Mouse (Mus musculus) lung, postnatal 0 days (tissue): ENCODE measurements around the gene Snx4. TPM values are rescaled to one million over a fixed set of nuclear protein-coding genes. Genes with fewer than 3 reads are reported as not detected.
A peak's percentile ranks its signal among the peaks of the same experiment; 100 is the strongest.

Experiments used
- ATAC-seq: fragments of 200-750 bp; cut with Nextera tagmentation; 2 replicates; pipeline ENCODE4 v1.8.0; 2017; ENCODE audit warnings: moderate library complexity
- DNase-seq: peaks from one replicate; pipeline ENCODE4 v3.0.0-alpha.2; 2016; ENCODE audit warnings: low spot score
- H3K27ac ChIP-seq: fragments of 300-500 bp; sonication (generic); 2 replicates; pipeline ENCODE4 v1.5.1; 2014; ENCODE audit warnings: antibody characterized with exemption, mild to moderate bottlenecking, low read length, mixed read lengths
- H3K27me3 ChIP-seq: fragments of 300-500 bp; sonication (generic); replicated peaks from 2 replicates; pipeline ENCODE4 v1.6.1; 2014; ENCODE audit warnings: low read length, mixed read lengths; ENCODE audit not compliant: insufficient read depth
- H3K36me3 ChIP-seq: fragments of 300-500 bp; sonication (generic); 2 replicates; pipeline ENCODE4 v1.6.1; 2014; ENCODE audit warnings: low read length, mixed read lengths; ENCODE audit not compliant: insufficient read depth
- H3K4me1 ChIP-seq: fragments of 300-500 bp; sonication (generic); 2 replicates; pipeline ENCODE4 v1.6.1; 2014; ENCODE audit warnings: antibody characterized with exemption, low read depth, low read length, mixed read lengths; ENCODE audit not compliant: insufficient read depth
- H3K4me2 ChIP-seq: fragments of 300-500 bp; sonication (generic); replicated peaks from 2 replicates; pipeline ENCODE4 v1.6.1; 2014; ENCODE audit warnings: low read depth, mild to moderate bottlenecking, low read length, moderate library complexity, mixed read lengths
- H3K4me3 ChIP-seq: fragments of 300-500 bp; sonication (generic); 2 replicates; pipeline ENCODE4 v1.5.1; 2014; ENCODE audit warnings: low read depth, low read length
- H3K9ac ChIP-seq: fragments of 300-500 bp; sonication (generic); replicated peaks from 2 replicates; pipeline ENCODE4 v1.6.1; 2014; ENCODE audit warnings: low read depth, mild to moderate bottlenecking
- H3K9me3 ChIP-seq: fragments of 300-500 bp; sonication (generic); 2 replicates; pipeline ENCODE4 v1.6.1; 2016; ENCODE audit warnings: low read length, mixed read lengths
- CTCF ChIP-seq: IDR thresholded peaks from 2 replicates; pipeline ENCODE4 v1.5.1; 2016; ENCODE audit warnings: antibody characterized with exemption, mild to moderate bottlenecking
- EP300 ChIP-seq: IDR thresholded peaks from 2 replicates; pipeline ENCODE4 v1.6.1; 2016; ENCODE audit warnings: antibody characterized with exemption, mild to moderate bottlenecking, control low read depth
- WGBS: fragments of 180-500 bp; shearing (Covaris S2); extraction: QIAGEN DNeasy Blood & Tissue Kit; methylation state at CpG from one replicate; pipeline ENCODE4 v1.1.7; 2014; 5-methylcytosine and 5-hydroxymethylcytosine counted together
- polyA plus RNA-seq: library from polyadenylated mRNA; unstranded; fragments of >200 nt; fragmentation: Nextera tagmentation; extraction: Ambion mirVana; gene quantifications from 2 replicates; pipeline ENCODE4 v1.2.1, GENCODE M21; 2015

Snx4 gene
- polyA plus RNA-seq, 1 experiment from 2014 or later = 121 TPM

- 91% methylated on average over 8 of the region's 9 CpGs for WGBS
- Histone ChIP-seq H3K36me3 (peaks cover 70% of the 10 kb centered on the region), H3K9ac (no peak overlapping the region), H3K9me3 (no peaks in the 10 kb centered on the region), H3K27ac (no peak overlapping the region), H3K4me3 (no peak overlapping the region), H3K27me3 (no peaks in the 10 kb centered on the region), H3K4me2 (no peak overlapping the region), H3K4me1 (no peaks in the 10 kb centered on the region)
- DNase-seq (no peak), ATAC-seq (no peak)
- TF ChIP-seq EP300 = no peak
- TF ChIP-seq CTCF = no peak
These were observed 37.3 kb downstream of the Snx4 start for GRCm38 (mm10) chr16:33288536-33288935.

GRCm38 (mm10) chr16:33289981-33290380 is 38.7 kb downstream of the Snx4 start:
- 75% methylated on average over 7 of the region's 7 CpGs for WGBS
- TF ChIP-seq EP300 (no peak), CTCF (no peak)
- H3K9me3 ChIP-seq = no peaks in the 10 kb centered on the region
- no peak overlapping the region for H3K4me2 ChIP-seq
- no peak overlapping the region for H3K9ac ChIP-seq
- ATAC-seq = no peak
- no peaks in the 10 kb centered on the region for H3K4me1 ChIP-seq
- no peak for DNase-seq
- no peak overlapping the region for H3K27ac ChIP-seq
- H3K36me3 ChIP-seq = peaks cover 79% of the 10 kb centered on the region
- no peak overlapping the region for H3K4me3 ChIP-seq
- no peaks in the 10 kb centered on the region for H3K27me3 ChIP-seq

GRCm38 (mm10) chr16:33292241-33292640 is 41.0 kb downstream of the Snx4 start:
- H3K4me3 ChIP-seq = no peak overlapping the region
- no peak overlapping the region for H3K4me2 ChIP-seq
- H3K36me3 ChIP-seq = peaks cover 74% of the 10 kb centered on the region
- no peaks in the 10 kb centered on the region for H3K9me3 ChIP-seq
- H3K4me1 ChIP-seq = no peaks in the 10 kb centered on the region
- H3K27me3 ChIP-seq = no peaks in the 10 kb centered on the region
- no peak overlapping the region for H3K9ac ChIP-seq
- H3K27ac ChIP-seq = no peak overlapping the region
- 98% methylated on average over 7 of the region's 7 CpGs for WGBS
- no peak for ATAC-seq
- no peak for DNase-seq
- TF ChIP-seq EP300 = no peak
- no peak for TF ChIP-seq CTCF

- DNase-seq = no peak
- peaks cover 64% of the 10 kb centered on the region for H3K36me3 ChIP-seq
- no peak for TF ChIP-seq CTCF
- 94% methylated on average over 7 of the region's 7 CpGs for WGBS
- no peak overlapping the region for H3K27ac ChIP-seq
- no peaks in the 10 kb centered on the region for H3K9me3 ChIP-seq
- no peak overlapping the region for H3K4me2 ChIP-seq
- H3K4me1 ChIP-seq = no peaks in the 10 kb centered on the region
- H3K27me3 ChIP-seq = no peaks in the 10 kb centered on the region
- no peak overlapping the region for H3K9ac ChIP-seq
- no peak overlapping the region for H3K4me3 ChIP-seq
- ATAC-seq = no peak
These were observed 43.4 kb downstream of the Snx4 start for GRCm38 (mm10) chr16:33294681-33295080.

- H3K27ac ChIP-seq = no peak overlapping the region
These were observed 44.1 kb downstream of the Snx4 start for GRCm38 (mm10) chr16:33295321-33295720.

GRCm38 (mm10) chr16:33297493-33297892 is 46.3 kb downstream of the Snx4 start:
- 100% methylated on average over 1 of the region's 1 CpGs for WGBS
- Histone ChIP-seq H3K4me1 (no peaks in the 10 kb centered on the region), H3K27me3 (no peaks in the 10 kb centered on the region), H3K27ac (no peak overlapping the region), H3K36me3 (peaks cover 40% of the 10 kb centered on the region), H3K9ac (no peak overlapping the region), H3K9me3 (no peaks in the 10 kb centered on the region), H3K4me3 (no peak overlapping the region), H3K4me2 (no peak overlapping the region)
- DNase-seq (no peak), ATAC-seq (no peak)
- TF ChIP-seq CTCF (no peak), EP300 (no peak)

More at GRCm38 (mm10) chr16:33295321-33295720, 44.1 kb downstream of the Snx4 start:
- DNase-seq (no peak), ATAC-seq (no peak)
- TF ChIP-seq CTCF (no peak), EP300 (no peak)
- Histone ChIP-seq H3K36me3 (peaks cover 58% of the 10 kb centered on the region), H3K9me3 (no peaks in the 10 kb centered on the region), H3K4me1 (no peaks in the 10 kb centered on the region), H3K4me3 (no peak overlapping the region), H3K4me2 (no peak overlapping the region), H3K9ac (no peak overlapping the region), H3K27me3 (no peaks in the 10 kb centered on the region)
- 95% methylated on average over 9 of the region's 9 CpGs for WGBS

GRCm38 (mm10) chr16:33306633-33307070 is 55.4 kb downstream of the Snx4 start:
- TF ChIP-seq CTCF (peak; percentile 88), EP300 (no peak)
- DNase-seq = peak; percentile 71
- peak; percentile 74 for ATAC-seq
- Histone ChIP-seq H3K4me1 (no peaks in the 10 kb centered on the region), H3K27ac (no peak overlapping the region), H3K9ac (no peak overlapping the region), H3K4me3 (no peak overlapping the region), H3K27me3 (no peaks in the 10 kb centered on the region), H3K36me3 (peaks cover 6% of the 10 kb centered on the region; the same call in 1 of the 2 replicates), H3K4me2 (no peak overlapping the region), H3K9me3 (no peaks in the 10 kb centered on the region)
- 5% methylated on average over 4 of the region's 4 CpGs for WGBS
